Mouse (Mus musculus) kidney, postnatal 0 days (tissue): ENCODE results near the gene Eftud2. TPM values are rescaled to one million over a fixed set of nuclear protein-coding genes. Genes with fewer than 3 reads are reported as not detected.

ENCODE experiments used
- ATAC-seq: fragments of 200-750 bp; cut with Nextera tagmentation; replicated peaks from 2 replicates; pipeline ENCODE4 v1.8.0; 2017; ENCODE audit warnings: low read depth, moderate number of reproducible peaks, moderate TSS enrichment, moderate library complexity; ENCODE audit not compliant: low FRiP score
- DNase-seq: peaks from one replicate; pipeline ENCODE4 v3.0.0-alpha.2; 2016; ENCODE audit warnings: low spot score
- H3K27ac ChIP-seq: fragments of 300-500 bp; sonication (generic); 2 replicates; pipeline ENCODE4 v1.5.1; 2014; ENCODE audit warnings: mild to moderate bottlenecking
- H3K27me3 ChIP-seq: fragments of 300-500 bp; sonication (generic); 2 replicates; pipeline ENCODE4 v1.6.1; 2014; ENCODE audit warnings: low read length, mixed read lengths; ENCODE audit not compliant: insufficient read depth
- H3K36me3 ChIP-seq: fragments of 300-500 bp; sonication (generic); 2 replicates; pipeline ENCODE4 v1.6.1; 2014; ENCODE audit warnings: low read length, mixed read lengths; ENCODE audit not compliant: insufficient read depth
- H3K4me1 ChIP-seq: fragments of 300-500 bp; sonication (generic); replicated peaks from 2 replicates; pipeline ENCODE4 v1.6.1; 2014; ENCODE audit warnings: antibody characterized with exemption, low read length, mixed read lengths; ENCODE audit not compliant: insufficient read depth
- H3K4me2 ChIP-seq: fragments of 300-500 bp; sonication (generic); 2 replicates; pipeline ENCODE4 v1.6.1; 2014; ENCODE audit warnings: mild to moderate bottlenecking, low read length, moderate library complexity, mixed read lengths
- H3K4me3 ChIP-seq: fragments of 300-500 bp; sonication (generic); replicated peaks from 2 replicates; pipeline ENCODE4 v1.5.1; 2014; ENCODE audit warnings: low read depth, low read length
- H3K9ac ChIP-seq: fragments of 300-500 bp; sonication (generic); 2 replicates; pipeline ENCODE4 v1.6.1; 2014; ENCODE audit warnings: low read depth, low read length
- H3K9me3 ChIP-seq: fragments of 300-500 bp; sonication (generic); replicated peaks from 2 replicates; pipeline ENCODE4 v1.6.1; 2016; ENCODE audit warnings: low read length, inconsistent platforms, mixed read lengths
- CTCF ChIP-seq: IDR thresholded peaks from 2 replicates; pipeline ENCODE4 v1.5.1; 2016; ENCODE audit warnings: antibody characterized with exemption, low read depth, mild to moderate bottlenecking, moderate library complexity
- WGBS: fragments of 180-500 bp; shearing (Covaris S2); extraction: QIAGEN DNeasy Blood & Tissue Kit; methylation state at CpG from one replicate; pipeline ENCODE4 v1.1.7; 2014; 5-methylcytosine and 5-hydroxymethylcytosine counted together
- polyA plus RNA-seq: library from polyadenylated mRNA; unstranded; fragments of >200 nt; fragmentation: Nextera tagmentation; extraction: Ambion mirVana; gene quantifications from 2 replicates; pipeline ENCODE4 v1.2.1, GENCODE M21; 2015

The Eftud2 gene
- polyA plus RNA-seq, 1 experiment from 2014 or later, result 127 TPM

GRCm38 (mm10) chr11:102895779-102896178 is 15.0 kb upstream of the Eftud2 start:
- H3K9me3 ChIP-seq, result no peaks in the 10 kb centered on the region
- WGBS, result 66% methylated on average over 9 of the region's 9 CpGs
- H3K27ac ChIP-seq, result no peak overlapping the region
- TF ChIP-seq CTCF, result no peak
- H3K36me3 ChIP-seq, result no peaks in the 10 kb centered on the region
- no peak for DNase-seq
- H3K4me3 ChIP-seq, result no peak overlapping the region
- no peak for ATAC-seq
- H3K4me2 ChIP-seq, result no peak overlapping the region
- H3K27me3 ChIP-seq, result no peaks in the 10 kb centered on the region
- H3K9ac ChIP-seq, result no peak overlapping the region
- H3K4me1 ChIP-seq, result 0 out of 2 replicates have a peak, but pooled peaks cover 6% of the 10 kb centered on the region

GRCm38 (mm10) chr11:102894716-102895115 is 13.9 kb upstream of the Eftud2 start:
- TF ChIP-seq CTCF, result no peak
- no peaks in the 10 kb centered on the region for H3K27me3 ChIP-seq
- H3K9ac ChIP-seq, result no peak overlapping the region
- H3K9me3 ChIP-seq, result no peaks in the 10 kb centered on the region
- DNase-seq, result no peak
- H3K4me2 ChIP-seq, result no peak overlapping the region
- no peak overlapping the region for H3K27ac ChIP-seq
- no peak overlapping the region for H3K4me3 ChIP-seq
- no peak for ATAC-seq
- 0 out of 2 replicates have a peak, but pooled peaks cover 6% of the 10 kb centered on the region for H3K4me1 ChIP-seq
- WGBS, result 88% methylated on average over 4 of the region's 4 CpGs
- no peaks in the 10 kb centered on the region for H3K36me3 ChIP-seq

- ATAC-seq, result peak; percentile 79
- H3K9me3 ChIP-seq, result no peaks in the 10 kb centered on the region
- WGBS, result 3% methylated on average over 43 of the region's 43 CpGs
- 0 out of 2 replicates have a peak, but pooled peaks cover 6% of the 10 kb centered on the region for H3K4me1 ChIP-seq
- peak; percentile 95 for TF ChIP-seq CTCF
- DNase-seq, result peak; percentile 93
- H3K4me2 ChIP-seq, result peak overlapping the region; percentile 62
- H3K4me3 ChIP-seq, result peak overlapping the region; percentile 26
- no peak overlapping the region for H3K27ac ChIP-seq
- H3K27me3 ChIP-seq, result no peaks in the 10 kb centered on the region
- no peaks in the 10 kb centered on the region for H3K36me3 ChIP-seq
- H3K9ac ChIP-seq, result peak overlapping the region; percentile 50
Observed at GRCm38 (mm10) chr11:102893015-102893651, 12.3 kb upstream of the Eftud2 start.

GRCm38 (mm10) chr11:102890096-102890495 is 9.3 kb upstream of the Eftud2 start:
- TF ChIP-seq CTCF, result 0 out of 2 replicates have a peak, but pooled peaks have one; percentile 15
- no peak for DNase-seq
- H3K9me3 ChIP-seq, result no peaks in the 10 kb centered on the region
- no peak overlapping the region for H3K4me3 ChIP-seq
- ATAC-seq, result no peak
- 59% methylated on average over 5 of the region's 5 CpGs for WGBS
- no peak overlapping the region for H3K4me2 ChIP-seq
- H3K4me1 ChIP-seq, result 0 out of 2 replicates have a peak, but pooled peaks cover 6% of the 10 kb centered on the region
- H3K27ac ChIP-seq, result no peak overlapping the region
- no peaks in the 10 kb centered on the region for H3K36me3 ChIP-seq
- no peaks in the 10 kb centered on the region for H3K27me3 ChIP-seq
- no peak overlapping the region for H3K9ac ChIP-seq

GRCm38 (mm10) chr11:102888135-102888534 is 7.3 kb upstream of the Eftud2 start:
- H3K4me2 ChIP-seq, result no peak overlapping the region
- 0 out of 2 replicates have a peak, but pooled peaks cover 1% of the 10 kb centered on the region for H3K4me1 ChIP-seq
- H3K4me3 ChIP-seq, result no peak overlapping the region
- no peaks in the 10 kb centered on the region for H3K27me3 ChIP-seq
- H3K27ac ChIP-seq, result no peak overlapping the region
- no peak for TF ChIP-seq CTCF
- no peak overlapping the region for H3K9ac ChIP-seq
- DNase-seq (no peak), ATAC-seq (no peak)
- no peaks in the 10 kb centered on the region for H3K9me3 ChIP-seq
- H3K36me3 ChIP-seq, result no peaks in the 10 kb centered on the region
- WGBS, result 56% methylated on average over 3 of the region's 3 CpGs

GRCm38 (mm10) chr11:102887433-102887832 is 6.6 kb upstream of the Eftud2 start:
- Histone ChIP-seq H3K9ac (no peak overlapping the region), H3K9me3 (no peaks in the 10 kb centered on the region), H3K4me2 (no peak overlapping the region), H3K27ac (no peak overlapping the region), H3K36me3 (no peaks in the 10 kb centered on the region), H3K4me1 (no peaks in the 10 kb centered on the region), H3K4me3 (no peak overlapping the region), H3K27me3 (no peaks in the 10 kb centered on the region)
- DNase-seq (no peak), ATAC-seq (no peak)
- TF ChIP-seq CTCF, result no peak
- WGBS, result 87% methylated on average over 5 of the region's 5 CpGs
